Mouse (Mus musculus): ENCODE data around the gene Efhd1.

Gene Efhd1

DNA sequence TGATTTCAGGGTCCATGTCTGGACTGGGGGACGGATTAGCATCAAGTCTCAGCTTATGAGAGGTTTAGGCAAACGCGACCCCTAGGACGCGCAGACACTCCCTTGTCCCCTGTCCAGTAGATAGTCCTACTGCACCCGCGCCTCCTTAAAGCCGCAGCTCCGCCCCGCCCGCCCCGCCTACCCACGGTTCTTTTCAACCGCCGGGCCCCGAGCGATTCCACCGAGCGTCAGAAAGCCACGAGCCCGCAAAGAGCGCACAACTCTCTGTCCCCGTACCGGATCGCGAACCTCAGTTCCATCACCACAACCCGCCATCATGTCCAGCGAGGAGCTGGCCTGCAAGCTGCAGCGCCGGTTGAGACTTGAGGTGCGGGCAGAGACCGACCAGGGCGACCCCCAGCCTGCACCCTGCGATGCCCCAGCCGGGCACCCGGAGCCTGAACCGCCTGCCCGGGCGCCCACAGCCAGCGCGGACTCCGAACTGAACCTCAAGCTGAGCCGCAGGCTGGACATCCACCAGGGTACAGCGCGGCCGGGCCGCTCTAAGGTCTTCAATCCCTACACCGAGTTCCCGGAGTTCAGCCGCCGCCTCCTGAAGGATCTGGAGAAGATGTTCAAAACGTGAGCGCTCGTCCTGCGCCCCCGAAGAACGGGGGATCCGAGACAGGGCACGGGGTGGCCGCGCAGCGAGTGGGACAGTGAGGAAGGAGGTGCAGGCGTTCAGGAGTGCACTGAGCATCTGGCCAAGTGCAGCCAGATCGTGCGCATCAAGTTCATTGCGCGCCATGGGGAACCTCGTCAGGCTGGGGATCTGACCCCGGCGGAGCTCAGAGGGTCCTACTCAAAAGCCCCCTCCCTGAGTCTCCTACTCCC lies at the start of gene Efhd1:
Gene Efhd1, plus strand, starts transcription at position 230 of the 873 bp plus-strand sequence.
- DNase-seq (ENCODE audit: low spot score in 2 of 2), result peak in 1 of 2 experiments; percentile 41

DNA sequence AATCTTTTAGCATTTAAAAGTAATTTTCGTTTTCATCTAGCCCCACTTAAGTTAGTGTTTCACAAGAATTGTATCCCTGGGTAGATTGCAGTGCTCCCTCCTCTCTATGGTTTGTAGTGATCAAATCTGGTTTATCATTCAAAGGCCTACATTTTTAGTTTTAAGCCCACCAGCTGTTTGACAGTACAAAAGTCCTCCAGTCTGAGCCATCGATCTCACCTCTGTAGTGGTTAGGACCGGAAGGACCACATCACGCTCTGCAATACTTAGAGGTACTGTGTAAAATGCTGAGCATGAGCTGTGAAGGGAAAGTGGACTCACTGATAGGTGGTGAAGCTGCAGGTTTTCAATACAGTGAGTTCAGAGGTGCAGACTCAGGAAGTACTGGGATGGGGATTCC lies 49.4 kb upstream of the Efhd1 start:
- no peak for DNase-seq (ENCODE audit: low spot score in 2 of 2)

- DNase-seq (ENCODE audit: low spot score in 2 of 2), result no peak
These were observed 46.2 kb upstream of the Efhd1 start for GRCm38 (mm10) chr1:87217938-87218337.

GRCm38 (mm10) chr1:87225739-87226138 lies 38.4 kb upstream of the Efhd1 start:
- DNase-seq (ENCODE audit: low spot score in 2 of 2), result no peak

DNA sequence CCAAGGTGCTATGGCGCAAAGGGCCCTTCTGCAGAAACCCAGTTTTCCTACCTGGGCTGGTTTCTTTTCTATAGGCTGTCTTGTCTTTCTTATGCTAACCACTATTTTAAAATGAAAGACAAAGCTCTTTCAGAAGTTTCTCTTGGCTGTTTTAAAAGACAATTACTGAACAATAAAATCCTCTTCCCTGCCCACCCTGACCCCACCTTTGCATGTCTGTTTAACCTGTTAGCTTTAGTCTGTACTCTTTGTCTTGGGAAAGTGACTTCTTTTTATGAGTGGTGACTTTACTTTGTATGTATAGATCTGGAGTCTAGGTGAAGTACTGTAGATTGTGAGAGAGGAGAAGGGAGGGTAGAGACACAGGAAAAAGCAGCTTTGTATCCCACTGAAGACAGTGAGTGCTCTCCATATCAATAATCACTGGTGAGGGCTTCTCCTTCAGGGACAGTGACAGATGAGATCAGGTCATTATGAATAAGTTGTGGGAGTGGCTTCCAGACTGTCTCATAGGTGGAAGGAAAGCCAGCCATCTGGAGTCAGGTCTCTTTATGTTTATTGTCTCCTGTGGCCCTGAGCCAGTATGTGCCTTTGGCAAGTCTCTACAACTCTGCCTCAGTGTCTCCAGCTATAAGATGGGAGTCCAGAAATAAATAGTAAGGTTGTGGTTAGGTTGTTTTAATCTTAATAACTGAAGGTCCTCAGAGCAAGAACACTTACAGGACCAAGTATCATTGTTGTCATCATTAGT lies 37.6 kb upstream of the Efhd1 start:
- DNase-seq (ENCODE audit: low spot score in 2 of 2), result no peak

- DNase-seq (ENCODE audit: low spot score in 2 of 2), result no peak
These were observed 37.0 kb upstream of the Efhd1 start for GRCm38 (mm10) chr1:87227160-87227550.

GRCm38 (mm10) chr1:87230606-87231005 lies 33.6 kb upstream of the Efhd1 start:
- no peak for DNase-seq (ENCODE audit: low spot score in 2 of 2)

DNA sequence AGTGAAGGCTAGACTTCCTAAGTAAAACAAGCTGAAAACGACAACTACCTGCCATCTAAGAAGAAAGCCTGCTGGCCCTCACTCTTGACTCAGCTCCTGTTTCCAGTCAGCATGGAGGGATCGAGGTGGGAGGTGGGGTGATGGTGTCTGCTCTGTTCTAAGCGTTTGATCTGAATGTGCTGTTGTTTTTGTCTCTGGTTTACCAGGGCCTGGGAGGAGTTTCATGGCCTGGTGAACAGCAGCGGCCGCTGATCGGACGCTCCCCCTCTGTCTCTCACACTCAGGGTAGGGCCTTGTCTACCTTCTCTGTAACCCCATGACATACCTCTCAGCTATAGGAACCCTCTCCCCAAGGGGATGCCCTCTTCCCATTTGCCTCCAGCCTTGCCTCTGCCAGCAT lies 32.0 kb upstream of the Efhd1 start:
- no peak for DNase-seq (ENCODE audit: low spot score in 2 of 2)

- DNase-seq (ENCODE audit: low spot score in 2 of 2), result no peak
These were observed 25.1 kb upstream of the Efhd1 start for GRCm38 (mm10) chr1:87239056-87239455.

DNA sequence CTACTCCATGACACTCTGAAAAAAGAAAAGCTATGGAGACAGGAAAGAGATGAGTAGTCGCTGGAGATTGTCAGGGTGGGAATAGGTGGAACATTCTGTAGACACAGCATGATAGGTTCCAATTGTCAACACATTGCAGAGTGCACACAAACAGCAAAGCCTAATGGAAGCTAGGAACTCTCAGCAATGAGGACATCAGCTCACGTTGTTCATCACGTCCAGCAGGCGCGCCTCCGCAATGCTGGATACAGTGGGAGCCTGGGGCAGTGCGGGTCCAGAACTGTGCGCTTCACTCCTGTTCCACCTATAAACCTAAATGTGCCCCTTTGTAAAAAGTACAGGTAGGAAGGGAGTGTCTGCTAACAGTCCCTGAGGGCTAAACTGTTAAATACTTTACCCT lies 21.1 kb upstream of the Efhd1 start:
- DNase-seq (ENCODE audit: low spot score in 2 of 2), result no peak

DNA sequence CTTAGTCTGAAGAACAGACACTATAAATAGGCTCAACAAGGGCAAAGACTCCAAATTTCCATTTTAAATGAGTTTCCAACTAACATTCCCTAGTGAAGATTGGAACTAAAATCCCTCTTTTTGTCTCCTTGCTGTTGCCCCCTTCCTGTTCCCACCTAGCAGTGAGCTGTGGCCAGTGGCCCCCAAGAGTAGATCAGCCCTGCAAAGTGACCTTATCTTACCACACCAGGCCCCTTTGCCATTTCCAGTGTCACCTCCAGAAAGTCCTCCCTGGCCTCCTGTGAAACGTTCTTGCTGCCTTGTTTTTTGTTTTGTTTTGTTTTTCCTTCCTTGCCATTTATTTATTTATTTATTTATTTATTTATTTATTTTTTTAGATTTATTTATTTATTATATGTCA lies 18.7 kb upstream of the Efhd1 start:
- DNase-seq (ENCODE audit: low spot score in 2 of 2), result no peak

- DNase-seq (ENCODE audit: low spot score in 2 of 2), result peak; percentile 76 to 86
These were observed 18.0 kb upstream of the Efhd1 start for GRCm38 (mm10) chr1:87245929-87246815.

DNA sequence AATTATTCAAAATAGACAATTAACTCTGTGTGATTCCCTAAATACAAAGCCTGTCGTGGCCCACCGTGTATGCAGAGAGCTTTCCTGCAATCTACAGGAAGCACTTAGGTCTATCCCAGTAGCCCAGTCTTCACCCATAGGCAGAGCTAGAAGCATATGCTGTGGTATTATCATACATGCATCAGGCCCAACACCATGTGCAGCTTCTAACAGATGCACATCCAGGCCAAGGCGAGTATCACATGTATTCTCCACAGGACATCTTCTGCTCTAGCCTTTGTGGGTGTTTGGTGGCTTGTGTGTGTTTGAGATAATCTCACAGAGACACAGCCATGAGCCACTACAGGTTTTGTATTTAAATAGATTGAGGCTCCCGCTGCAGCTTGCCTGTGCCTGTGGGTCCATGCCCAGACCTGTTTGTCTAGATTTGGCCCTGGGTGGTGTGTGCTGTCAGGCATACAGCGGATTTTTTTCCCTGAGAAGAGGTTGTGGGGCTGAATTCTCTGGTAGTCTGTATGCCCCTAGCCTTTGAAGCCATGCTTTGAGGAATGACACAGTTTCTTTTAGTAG lies 12.0 kb upstream of the Efhd1 start:
- DNase-seq (ENCODE audit: low spot score in 2 of 2), result no peak

- DNase-seq (ENCODE audit: low spot score in 2 of 2), result no peak
These were observed 9.0 kb upstream of the Efhd1 start for GRCm38 (mm10) chr1:87255173-87255572.

DNA sequence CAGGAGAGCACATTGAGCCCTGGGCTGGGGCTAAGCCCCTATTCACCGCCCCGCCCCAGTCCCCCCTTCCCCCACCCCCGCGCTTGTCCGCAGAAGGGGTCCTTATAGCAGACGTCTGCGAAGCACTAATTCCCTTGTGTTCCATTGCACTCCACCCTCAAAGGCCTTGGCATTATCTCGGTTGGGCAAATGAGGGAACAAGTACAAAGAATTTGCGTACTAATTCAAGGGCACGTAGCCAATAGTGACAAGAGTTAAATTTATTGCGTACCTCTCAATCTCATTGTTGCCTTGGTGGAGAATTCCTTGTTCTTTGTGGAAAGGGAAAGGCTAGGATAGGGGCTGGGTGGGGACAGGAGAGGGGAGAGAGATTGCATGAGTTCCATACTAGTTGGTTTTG lies 6.5 kb upstream of the Efhd1 start:
- no peak for DNase-seq (ENCODE audit: low spot score in 2 of 2)

GRCm38 (mm10) chr1:87258484-87258883 lies 5.7 kb upstream of the Efhd1 start:
- peak in 1 of 2 experiments; percentile 41 for DNase-seq (ENCODE audit: low spot score in 2 of 2)

GRCm38 (mm10) chr1:87259316-87259715 lies 4.8 kb upstream of the Efhd1 start:
- DNase-seq (ENCODE audit: low spot score in 2 of 2), result no peak

DNA sequence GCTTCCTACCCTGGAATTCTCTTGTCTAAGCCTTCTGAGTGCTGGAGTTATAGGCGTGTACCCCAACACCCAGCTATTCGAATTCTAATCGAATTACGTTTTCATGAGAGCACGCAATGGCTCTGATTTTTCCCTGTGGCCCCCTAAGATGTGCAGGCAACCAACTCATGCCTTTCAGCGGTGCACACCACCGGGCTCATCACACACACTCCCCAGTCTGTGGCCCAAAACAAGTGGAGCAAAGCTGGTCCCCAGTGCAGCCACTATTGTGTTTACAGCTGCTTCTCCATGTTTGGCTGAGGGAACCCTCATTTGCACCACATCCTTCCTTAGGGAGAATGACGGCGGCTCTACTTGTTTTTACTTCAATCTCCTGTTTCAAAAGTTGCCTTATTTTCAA lies 906 bp upstream of the Efhd1 start:
- DNase-seq (ENCODE audit: low spot score in 2 of 2), result no peak

- DNase-seq (ENCODE audit: low spot score in 2 of 2), result no peak
These were observed 398 bp upstream of the Efhd1 start for GRCm38 (mm10) chr1:87263796-87264133.

- DNase-seq (ENCODE audit: low spot score in 2 of 2), result no peak
These were observed 1.0 kb downstream of the Efhd1 start for GRCm38 (mm10) chr1:87265200-87265599.

DNA sequence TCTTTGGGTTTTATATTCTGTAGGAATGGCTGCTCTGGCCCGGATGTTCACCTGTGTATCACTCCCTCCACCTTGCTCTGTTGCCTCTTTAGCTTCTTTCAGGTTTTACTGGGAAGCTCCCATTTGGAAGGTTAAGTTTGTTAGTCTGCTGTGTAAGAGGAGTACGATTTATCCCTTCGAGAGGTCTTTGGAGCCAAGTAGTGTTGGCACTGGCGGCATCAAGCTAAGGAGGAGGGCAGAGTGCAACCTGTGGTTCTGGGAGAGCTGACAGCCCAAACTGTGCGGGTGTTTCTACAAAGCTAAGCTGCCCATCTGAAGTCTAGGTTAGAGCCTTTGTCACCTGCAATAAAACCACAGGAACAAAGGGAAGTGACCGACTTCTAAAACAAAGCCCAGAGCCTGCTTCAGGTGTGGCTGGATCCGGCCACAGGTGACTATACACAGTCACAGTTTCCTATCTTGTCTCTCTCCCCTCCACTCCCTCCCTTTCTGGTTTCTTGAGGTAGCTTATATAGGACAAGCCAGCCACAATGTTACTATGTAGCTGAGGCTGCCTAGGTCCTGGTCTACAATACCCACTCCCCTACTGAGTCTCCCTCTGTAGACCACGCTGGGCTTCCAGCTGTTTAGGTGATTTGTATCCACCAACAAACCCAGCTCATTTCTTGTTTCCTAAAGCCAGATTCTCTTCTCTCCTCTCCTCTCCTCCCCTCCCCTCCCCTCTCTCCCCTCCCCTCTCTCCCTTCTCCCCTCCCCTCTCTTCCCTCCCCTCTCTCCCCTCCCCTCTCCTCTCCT lies 2.3 kb downstream of the Efhd1 start:
- no peak for DNase-seq (ENCODE audit: low spot score in 2 of 2)
